ENCODE assay signal across 8 mouse cellular contexts in the genomic region with DNA sequence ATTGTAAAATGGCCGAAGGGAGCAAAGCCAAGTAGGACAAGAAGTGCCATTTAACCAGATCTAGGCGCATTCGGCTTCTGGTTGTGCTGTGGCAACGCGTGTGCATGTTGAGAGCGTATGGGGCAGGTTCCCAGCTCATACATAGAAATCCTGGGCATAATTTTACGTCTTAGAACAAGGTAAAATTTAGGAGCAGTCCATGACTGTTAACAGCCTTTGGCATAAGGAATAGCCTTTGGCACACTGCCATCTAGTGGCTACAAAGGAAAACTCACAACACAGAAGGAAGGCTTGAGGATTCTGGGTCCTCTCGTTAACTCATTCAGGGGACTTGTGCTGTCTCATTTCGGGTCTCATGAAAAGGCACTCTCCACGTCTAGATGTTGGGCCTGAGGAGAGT. TPM values are rescaled to one million over a fixed set of nuclear protein-coding genes. Genes with fewer than 3 reads are reported as not detected.
A peak's percentile ranks its signal among the peaks of the same experiment; 100 is the strongest.
DNase-seq lines count a peak whose midpoint lies in the region; ATAC-seq and TF ChIP-seq lines count a peak whose summit lies in the region.

No protein-coding gene starts in this region.

- H3K4me2 ChIP-seq in hindbrain, embryonic 16.5 days (ENCODE audit: low read length), result peak overlapping the region; percentile 33; the same call in 1 of the 2 replicates

- no peak overlapping the region for H3K9ac ChIP-seq in hindbrain, embryonic 16.5 days (ENCODE audit: low read depth, low read length)

- WGBS in thymus, adult 2 months, result 27% methylated on average over 10 of the region's 10 CpGs
- WGBS in bone marrow, adult 2 months, result 21% methylated on average over 10 of the region's 10 CpGs
- WGBS in hindbrain, embryonic 16.5 days, result 13% methylated on average over 10 of the region's 10 CpGs

- TF ChIP-seq CTCF in thymus, adult 2 months (IDR thresholded peaks at IDR 0.05; ENCODE audit: borderline replicate concordance, control insufficient read depth, extremely low read depth, insufficient read depth, low read length, poor library complexity), result no peak
- 0 out of 2 replicates have a peak, but pooled peaks have one; percentile 15 for TF ChIP-seq CTCF in bone marrow, adult 2 months (IDR thresholded peaks at IDR 0.05; ENCODE audit: control insufficient read depth, insufficient read depth, low read length)
- peak; percentile 80 for TF ChIP-seq CTCF in left cerebral cortex, adult 2 months (IDR thresholded peaks at IDR 0.05)

- H3K36me3 ChIP-seq in thymus, adult 2 months (ENCODE audit: control insufficient read depth, insufficient read depth, low read length), result no peaks in the 10 kb centered on the region
- no peaks in the 10 kb centered on the region for H3K36me3 ChIP-seq in hindbrain, embryonic 16.5 days (ENCODE audit: control insufficient read depth, insufficient read depth, low read length)

- no peaks in the 10 kb centered on the region for H3K9me3 ChIP-seq in hindbrain, embryonic 16.5 days (ENCODE audit: control insufficient read depth, low read length)

- intact Hi-C loops in left cerebral cortex, adult 2 months (cut with DNase I), result loop anchor here (1.0 to 5.0 kb wide), 5 partner anchors 112 to 482 kb away; no protein-coding TSS in a partner anchor

- H3K4me3 ChIP-seq in thymus, adult 2 months (ENCODE audit: control insufficient read depth, insufficient read depth, low read length), result no peak overlapping the region
- no peak overlapping the region for H3K4me3 ChIP-seq in bone marrow, adult 2 months (replicated peaks; ENCODE audit: control insufficient read depth, low read depth, low read length)
- H3K4me3 ChIP-seq in hindbrain, embryonic 16.5 days (ENCODE audit: low read length), result no peak overlapping the region
- H3K4me3 ChIP-seq in left cerebral cortex, adult 2 months, result no peak overlapping the region

- no peak overlapping the region for H3K27ac ChIP-seq in thymus, adult 2 months (ENCODE audit: control insufficient read depth, insufficient read depth, low read length)
- H3K27ac ChIP-seq in bone marrow, adult 2 months (ENCODE audit: control insufficient read depth, insufficient read depth, low read depth, low read length, poor library complexity), result no peak overlapping the region
- H3K27ac ChIP-seq in hindbrain, embryonic 16.5 days (ENCODE audit: low read depth, low read length), result no peak overlapping the region
- H3K27ac ChIP-seq in left cerebral cortex, adult 2 months, result no peak overlapping the region

- no peak for TF ChIP-seq POLR2A in thymus, adult 2 months (IDR thresholded peaks at IDR 0.05; ENCODE audit: control insufficient read depth, extremely low read depth, insufficient read depth, low read length, poor library complexity)
- no peak for TF ChIP-seq POLR2A in bone marrow, adult 2 months (IDR thresholded peaks at IDR 0.05; ENCODE audit: borderline replicate concordance, control insufficient read depth, low read depth, low read length)

- peaks cover 2% of the 10 kb centered on the region; the same call in 1 of the 2 replicates for H3K27me3 ChIP-seq in thymus, adult 2 months (ENCODE audit: control insufficient read depth, insufficient read depth, low read length)
- H3K27me3 ChIP-seq in hindbrain, embryonic 16.5 days (replicated peaks; ENCODE audit: control insufficient read depth, insufficient read depth, low read length), result peaks cover 8% of the 10 kb centered on the region

- no peaks in the 10 kb centered on the region for H3K4me1 ChIP-seq in thymus, adult 2 months (replicated peaks; ENCODE audit: control insufficient read depth, insufficient read depth, low read length)
- H3K4me1 ChIP-seq in bone marrow, adult 2 months (ENCODE audit: control insufficient read depth, insufficient read depth, low read length), result no peaks in the 10 kb centered on the region
- H3K4me1 ChIP-seq in hindbrain, embryonic 16.5 days (ENCODE audit: control insufficient read depth, insufficient read depth, low read depth, low read length), result peaks cover 4% of the 10 kb centered on the region; the same call in 1 of the 2 replicates

- ATAC-seq in erythroid progenitor cell, adult 5-6 weeks (replicated peaks; ENCODE audit: low FRiP score, poor library complexity, severe bottlenecking), result 0 out of 2 replicates have a peak, but pooled peaks have one; percentile 57
- peak; percentile 86 for ATAC-seq in hindbrain, embryonic 16.5 days
- peak; percentile 40; the same call in 1 of the 2 replicates for ATAC-seq in monocyte, adult 5-6 weeks (replicated peaks; ENCODE audit: insufficient number of reproducible peaks, low FRiP score, low TSS enrichment, poor library complexity, severe bottlenecking)

- DNase-seq in thymus, adult 2 months, result peak; percentile 30
- DNase-seq in thymus, adult 18-20 months, result no peak
- peak; percentile 39 to 46 for DNase-seq in left cerebral cortex, adult 2 months (ENCODE audit: extremely low spot score in 1 of 2, low spot score in 2 of 2)
- no peak for DNase-seq in T-cell, adult 2 months (ENCODE audit: low spot score)

RNA-seq across cellular contexts. Expression of a gene that starts 17.6 kb away (rescaled TPM):
- polyA plus RNA-seq in thymus, adult 2 months (2012; rRNA removed), result not detected in 2 replicates
- not detected in 2 replicates for polyA plus RNA-seq in bone marrow, adult 2 months (2011; ENCODE audit: insufficient read depth, insufficient read length, low replicate concordance, missing spikeins)
- not detected in 2 replicates for total RNA-seq in erythroid progenitor cell, adult 5-6 weeks (2015; ENCODE audit: low replicate concordance)
- total RNA-seq in erythroid progenitor cell, adult 5-6 weeks (2017; ENCODE audit: low replicate concordance), result 0.13 TPM in 1 of 2 replicates, not detected in the other
- polyA plus RNA-seq in hindbrain, embryonic 16.5 days (2015; fragmentation: Nextera tagmentation; extraction: Ambion mirVana), result not detected in 2 replicates
- not detected for total RNA-seq in left cerebral cortex, adult 2 months (2021)
- total RNA-seq in monocyte, adult 5-6 weeks (2017), result not detected in 3 replicates

Comparison
In these comparisons a context has a peak if more than half of its experiments do, and no peak if none do; other contexts are left out.
1. DNase-seq: peak in thymus, adult 2 months (single experiment) and left cerebral cortex, adult 2 months (2 of 2); none in thymus, adult 18-20 months (0 of 2) and T-cell, adult 2 months (single experiment).
2. Peak in every context shown above with its lines, with median percentiles within 50 percentile points of each other: ATAC-seq.